Mouse (Mus musculus): ENCODE data around the gene Fuca1.

- TF ChIP-seq GATA1 (IDR thresholded peaks at IDR 0.05; ENCODE audit: borderline replicate concordance, low read length) = no peak
- TF ChIP-seq FLI1 (IDR thresholded peaks at IDR 0.05; ENCODE audit: low read length) = no peak
These were observed 14.4 kb downstream of the Fuca1 start for GRCm38 (mm10) chr4:135934708-135935500.

Data from megakaryocyte, embryonic 14.5 days (primary cell).